8 mouse cellular contexts compared by ENCODE assay signal in genomic region chr8:104564633-104565456, GRCm38 (mm10). TPM values are rescaled to one million over a fixed set of nuclear protein-coding genes. Genes with fewer than 3 reads are reported as not detected.
DNase-seq lines count a peak whose midpoint lies in the region; ATAC-seq and TF ChIP-seq lines count a peak whose summit lies in the region.

No protein-coding gene starts in this region.

- DNase-seq in B cell, adult 2 months, result peak; percentile 88 to 90
- peak; percentile 78 to 87 for DNase-seq in heart, adult 9 months (ENCODE audit: low spot score in 2 of 2)
- peak; percentile 95 for DNase-seq in kidney, adult 9 months
- peak; percentile 90 for DNase-seq in limb, embryonic 14.5 days (ENCODE audit: low spot score)
- peak; percentile 96 for DNase-seq in midbrain, postnatal 0 days (ENCODE audit: low spot score)
- peak; percentile 49 to 88 for DNase-seq in spleen, postnatal 10 days (ENCODE audit: low spot score in 2 of 2)

- H3K4me3 ChIP-seq in bone marrow macrophage, adult 2 months (ENCODE audit: insufficient read depth, low read length), result no peak overlapping the region
- H3K4me3 ChIP-seq in embryonic facial prominence, embryonic 15.5 days (replicated peaks), result no peak overlapping the region
- H3K4me3 ChIP-seq in limb, embryonic 14.5 days (replicated peaks; ENCODE audit: low read length), result no peak overlapping the region
- no peak overlapping the region for H3K4me3 ChIP-seq in midbrain, postnatal 0 days (ENCODE audit: low read depth, low read length)

- TF ChIP-seq POLR2A in bone marrow macrophage, adult 2 months (IDR thresholded peaks at IDR 0.05; ENCODE audit: borderline replicate concordance, low read depth, low read length), result no peak
- TF ChIP-seq POLR2A in limb, embryonic 14.5 days (IDR thresholded peaks at IDR 0.05; ENCODE audit: borderline replicate concordance, extremely low read depth, insufficient read depth, insufficient read length), result no peak

- 16% methylated on average over 22 of the region's 22 CpGs for WGBS in embryonic facial prominence, embryonic 15.5 days
- 23% methylated on average over 22 of the region's 22 CpGs for WGBS in limb, embryonic 14.5 days
- WGBS in midbrain, postnatal 0 days, result 15% methylated on average over 22 of the region's 22 CpGs

- H3K9me3 ChIP-seq in embryonic facial prominence, embryonic 15.5 days (replicated peaks), result no peaks in the 10 kb centered on the region
- no peaks in the 10 kb centered on the region for H3K9me3 ChIP-seq in limb, embryonic 14.5 days (ENCODE audit: control insufficient read depth, low read length)
- H3K9me3 ChIP-seq in midbrain, postnatal 0 days (ENCODE audit: low read length), result no peaks in the 10 kb centered on the region

- no peaks in the 10 kb centered on the region for H3K27me3 ChIP-seq in embryonic facial prominence, embryonic 15.5 days
- H3K27me3 ChIP-seq in limb, embryonic 14.5 days (ENCODE audit: control insufficient read depth, insufficient read depth, low read length), result no peaks in the 10 kb centered on the region
- H3K27me3 ChIP-seq in midbrain, postnatal 0 days (ENCODE audit: insufficient read depth, low read length), result no peaks in the 10 kb centered on the region

- peak; percentile 80 for ATAC-seq in embryonic facial prominence, embryonic 15.5 days (ENCODE audit: insufficient number of reproducible peaks, low FRiP score, low TSS enrichment, low read depth)
- peak; percentile 60 for ATAC-seq in limb, embryonic 14.5 days (ENCODE audit: low FRiP score, low read depth)
- ATAC-seq in midbrain, postnatal 0 days (ENCODE audit: low FRiP score), result peak; percentile 86

- H3K9ac ChIP-seq in embryonic facial prominence, embryonic 15.5 days, result no peak overlapping the region
- no peak overlapping the region for H3K9ac ChIP-seq in limb, embryonic 14.5 days (ENCODE audit: low read depth, low read length, severe bottlenecking)
- no peak overlapping the region for H3K9ac ChIP-seq in midbrain, postnatal 0 days (replicated peaks; ENCODE audit: low read length, poor library complexity, severe bottlenecking)

- no peaks in the 10 kb centered on the region for H3K36me3 ChIP-seq in embryonic facial prominence, embryonic 15.5 days
- H3K36me3 ChIP-seq in limb, embryonic 14.5 days (ENCODE audit: control insufficient read depth, insufficient read depth, low read length), result no peaks in the 10 kb centered on the region
- H3K36me3 ChIP-seq in midbrain, postnatal 0 days (ENCODE audit: insufficient read depth, low read length), result no peaks in the 10 kb centered on the region

- H3K27ac ChIP-seq in bone marrow macrophage, adult 2 months (ENCODE audit: insufficient read depth, low read depth, low read length), result no peak overlapping the region
- no peak overlapping the region for H3K27ac ChIP-seq in embryonic facial prominence, embryonic 15.5 days (replicated peaks)
- H3K27ac ChIP-seq in limb, embryonic 14.5 days (replicated peaks; ENCODE audit: low read depth, low read length), result no peak overlapping the region
- H3K27ac ChIP-seq in midbrain, postnatal 0 days (ENCODE audit: low read depth, low read length), result no peak overlapping the region

- TF ChIP-seq CTCF in bone marrow macrophage, adult 2 months (IDR thresholded peaks at IDR 0.05; ENCODE audit: low read depth, low read length), result peak; percentile 99
- peak; percentile 87 for TF ChIP-seq CTCF in midbrain, postnatal 0 days (IDR thresholded peaks at IDR 0.05)

- peak overlapping the region; percentile 26; the same call in 1 of the 2 replicates for H3K4me2 ChIP-seq in embryonic facial prominence, embryonic 15.5 days (replicated peaks)
- H3K4me2 ChIP-seq in limb, embryonic 14.5 days (replicated peaks; ENCODE audit: low read depth, low read length, severe bottlenecking), result peak overlapping the region; percentile 25; the same call in 1 of the 2 replicates
- peak overlapping the region; percentile 22 for H3K4me2 ChIP-seq in midbrain, postnatal 0 days (ENCODE audit: low read depth, low read length, poor library complexity, severe bottlenecking)

- peaks cover 2% of the 10 kb centered on the region; the same call in 1 of the 2 replicates for H3K4me1 ChIP-seq in bone marrow macrophage, adult 2 months (ENCODE audit: control insufficient read depth, insufficient read depth, low read length)
- H3K4me1 ChIP-seq in embryonic facial prominence, embryonic 15.5 days, result no peaks in the 10 kb centered on the region
- H3K4me1 ChIP-seq in limb, embryonic 14.5 days (ENCODE audit: control insufficient read depth, insufficient read depth, low read length), result no peaks in the 10 kb centered on the region
- H3K4me1 ChIP-seq in midbrain, postnatal 0 days (ENCODE audit: insufficient read depth, low read length), result no peaks in the 10 kb centered on the region

RNA-seq across cellular contexts. Expression of gene Pdp2, which starts 26.4 kb away (rescaled TPM):
- polyA plus RNA-seq in bone marrow macrophage, adult 2 months (2012; ENCODE audit: insufficient read depth, insufficient read length, missing spikeins), result 8.0 and 9.1 TPM in 2 replicates
- polyA plus RNA-seq in embryonic facial prominence, embryonic 15.5 days (2015; fragmentation: Nextera tagmentation; extraction: Ambion mirVana), result 9.0 and 9.3 TPM in 2 replicates
- polyA plus RNA-seq in limb, embryonic 14.5 days (2012; rRNA removed), result 4.9 and 5.0 TPM in 2 replicates
- polyA plus RNA-seq in limb, embryonic 14.5 days (2014; fragmentation: Nextera tagmentation; extraction: Ambion mirVana), result 9.3 and 9.7 TPM in 2 replicates
- total RNA-seq in midbrain, postnatal 0 days (2014; rRNA removed), result 12.1 and 16.0 TPM in 2 replicates
- polyA plus RNA-seq in midbrain, postnatal 0 days (2015; fragmentation: Nextera tagmentation; extraction: Ambion mirVana), result 16.9 and 18.0 TPM in 2 replicates

RNA-seq across cellular contexts. Expression of gene Car7, which starts 30.4 kb away (rescaled TPM):
- 0.72 and 1.7 TPM in 2 replicates for polyA plus RNA-seq in bone marrow macrophage, adult 2 months (2012; ENCODE audit: insufficient read depth, insufficient read length, missing spikeins)
- polyA plus RNA-seq in embryonic facial prominence, embryonic 15.5 days (2015; fragmentation: Nextera tagmentation; extraction: Ambion mirVana), result 1.1 and 1.2 TPM in 2 replicates
- polyA plus RNA-seq in limb, embryonic 14.5 days (2012; rRNA removed), result 0.53 and 1.0 TPM in 2 replicates
- polyA plus RNA-seq in limb, embryonic 14.5 days (2014; fragmentation: Nextera tagmentation; extraction: Ambion mirVana), result 0.65 and 0.66 TPM in 2 replicates
- total RNA-seq in midbrain, postnatal 0 days (2014; rRNA removed), result 1.6 and 2.8 TPM in 2 replicates
- polyA plus RNA-seq in midbrain, postnatal 0 days (2015; fragmentation: Nextera tagmentation; extraction: Ambion mirVana), result 2.3 and 2.5 TPM in 2 replicates

RNA-seq across cellular contexts. Expression of gene Nae1, which starts 30.4 kb away (rescaled TPM):
- polyA plus RNA-seq in bone marrow macrophage, adult 2 months (2012; ENCODE audit: insufficient read depth, insufficient read length, missing spikeins), result 39.6 and 41.0 TPM in 2 replicates
- 91.9 and 94.5 TPM in 2 replicates for polyA plus RNA-seq in embryonic facial prominence, embryonic 15.5 days (2015; fragmentation: Nextera tagmentation; extraction: Ambion mirVana)
- polyA plus RNA-seq in limb, embryonic 14.5 days (2012; rRNA removed), result 75.7 and 84.2 TPM in 2 replicates
- polyA plus RNA-seq in limb, embryonic 14.5 days (2014; fragmentation: Nextera tagmentation; extraction: Ambion mirVana), result 97.1 and 97.8 TPM in 2 replicates
- 48.1 and 71.7 TPM in 2 replicates for total RNA-seq in midbrain, postnatal 0 days (2014; rRNA removed)
- 107 and 108 TPM in 2 replicates for polyA plus RNA-seq in midbrain, postnatal 0 days (2015; fragmentation: Nextera tagmentation; extraction: Ambion mirVana)

RNA-seq across cellular contexts. Expression of gene Terb1, which starts 55.1 kb away (rescaled TPM):
- polyA plus RNA-seq in bone marrow macrophage, adult 2 months (2012; ENCODE audit: insufficient read depth, insufficient read length, missing spikeins), result not detected in 2 replicates
- polyA plus RNA-seq in embryonic facial prominence, embryonic 15.5 days (2015; fragmentation: Nextera tagmentation; extraction: Ambion mirVana), result 0.48 and 0.55 TPM in 2 replicates
- 0.23 and 0.29 TPM in 2 replicates for polyA plus RNA-seq in limb, embryonic 14.5 days (2012; rRNA removed)
- 0.44 and 0.48 TPM in 2 replicates for polyA plus RNA-seq in limb, embryonic 14.5 days (2014; fragmentation: Nextera tagmentation; extraction: Ambion mirVana)
- 0.71 and 0.85 TPM in 2 replicates for total RNA-seq in midbrain, postnatal 0 days (2014; rRNA removed)
- polyA plus RNA-seq in midbrain, postnatal 0 days (2015; fragmentation: Nextera tagmentation; extraction: Ambion mirVana), result 0.68 and 0.81 TPM in 2 replicates

RNA-seq across cellular contexts. Expression of gene Cdh16, which starts 59.4 kb away (rescaled TPM):
- polyA plus RNA-seq in bone marrow macrophage, adult 2 months (2012; ENCODE audit: insufficient read depth, insufficient read length, missing spikeins), result not detected in 2 replicates
- 0.40 TPM in 1 of 2 replicates, not detected in the other for polyA plus RNA-seq in embryonic facial prominence, embryonic 15.5 days (2015; fragmentation: Nextera tagmentation; extraction: Ambion mirVana)
- 0.29 and 0.62 TPM in 2 replicates for polyA plus RNA-seq in limb, embryonic 14.5 days (2012; rRNA removed)
- polyA plus RNA-seq in limb, embryonic 14.5 days (2014; fragmentation: Nextera tagmentation; extraction: Ambion mirVana), result 0.75 and 0.98 TPM in 2 replicates
- not detected in 2 replicates for total RNA-seq in midbrain, postnatal 0 days (2014; rRNA removed)
- not detected in 2 replicates for polyA plus RNA-seq in midbrain, postnatal 0 days (2015; fragmentation: Nextera tagmentation; extraction: Ambion mirVana)
